Mouse (Mus musculus) urinary bladder, postnatal 14 days (tissue): ENCODE measurements around the gene Pglyrp2.

Experiments used
- DNase-seq: peaks from one replicate; pipeline ENCODE4 v3.0.0; 2021; ENCODE audit warnings: low spot score

Pglyrp2 gene

DNA sequence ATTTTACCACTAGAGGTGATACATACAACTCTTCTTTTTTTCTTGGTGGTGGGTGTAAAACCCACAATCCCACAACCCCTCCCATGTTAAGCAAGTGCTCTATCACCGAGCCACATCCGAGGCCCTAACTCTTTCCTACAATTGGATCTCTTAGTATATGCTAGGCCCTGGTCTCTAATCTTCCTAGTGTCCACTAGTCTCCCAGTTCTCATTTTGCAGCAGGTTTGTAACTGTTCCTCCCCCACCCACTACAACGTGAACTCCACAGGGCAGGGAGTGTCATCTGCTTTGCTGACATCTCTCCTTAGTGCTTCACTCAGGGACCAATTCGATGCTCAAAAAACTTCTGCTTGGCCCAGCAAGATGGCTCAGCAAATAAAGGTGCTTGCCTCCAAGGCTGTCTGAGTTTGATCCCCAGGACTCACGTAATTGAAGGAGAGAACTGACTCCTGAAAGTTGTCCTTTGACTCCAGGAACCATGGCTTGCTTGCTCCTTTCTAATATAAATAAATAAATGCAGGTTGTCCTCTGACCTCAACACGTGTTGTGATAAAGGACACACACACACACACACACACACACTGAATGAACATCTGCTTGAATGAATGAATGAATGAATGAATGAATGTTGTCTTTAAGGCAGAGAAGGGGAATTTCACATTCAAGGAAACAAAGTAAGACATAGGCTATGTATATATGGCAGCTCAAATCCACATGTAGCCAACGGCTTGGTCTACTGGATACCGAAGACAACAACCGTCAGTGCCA lies 21.8 kb downstream of the Pglyrp2 start:
- no peak for DNase-seq

DNA sequence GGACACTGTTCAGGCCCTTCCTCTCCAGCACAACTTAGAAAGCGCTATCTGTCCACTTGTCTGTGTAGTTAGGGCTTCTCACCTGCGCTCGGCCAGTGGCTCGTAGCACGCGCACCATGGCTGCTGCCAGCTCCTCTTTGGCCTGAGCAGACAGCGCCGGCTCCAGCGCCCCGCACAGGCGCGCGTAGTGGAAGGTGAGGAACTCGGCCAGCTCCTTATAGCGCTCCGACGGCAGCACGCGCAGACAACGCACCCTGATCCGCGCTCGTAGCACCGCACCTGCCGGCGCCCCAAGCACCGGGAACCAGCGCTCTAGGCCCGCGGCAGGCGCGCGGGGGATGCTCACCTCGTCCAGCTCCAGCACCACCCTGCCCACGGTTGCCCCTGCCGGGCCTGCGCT lies 27.7 kb downstream of the Pglyrp2 start:
- DNase-seq, result no peak

DNA sequence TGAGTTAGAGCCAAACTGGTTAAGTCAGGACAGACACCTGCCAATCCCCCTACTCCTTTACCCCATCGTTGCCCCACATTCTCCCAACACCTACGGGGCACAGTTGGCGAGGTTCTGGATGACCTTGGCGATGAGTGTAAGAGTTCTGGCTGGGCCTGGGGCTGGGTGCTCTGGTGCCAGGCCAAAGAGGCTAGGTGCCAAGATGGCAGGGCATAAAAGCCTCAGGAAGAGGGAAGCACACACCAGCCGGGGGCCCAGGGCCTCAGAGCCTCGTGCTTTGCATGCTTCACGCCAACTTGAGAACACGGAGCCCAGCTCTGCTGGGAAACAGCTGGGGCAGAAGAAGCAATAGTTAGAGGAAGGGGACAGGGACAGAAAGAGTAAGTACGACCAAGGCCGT lies 30.0 kb downstream of the Pglyrp2 start:
- no peak for DNase-seq

DNA sequence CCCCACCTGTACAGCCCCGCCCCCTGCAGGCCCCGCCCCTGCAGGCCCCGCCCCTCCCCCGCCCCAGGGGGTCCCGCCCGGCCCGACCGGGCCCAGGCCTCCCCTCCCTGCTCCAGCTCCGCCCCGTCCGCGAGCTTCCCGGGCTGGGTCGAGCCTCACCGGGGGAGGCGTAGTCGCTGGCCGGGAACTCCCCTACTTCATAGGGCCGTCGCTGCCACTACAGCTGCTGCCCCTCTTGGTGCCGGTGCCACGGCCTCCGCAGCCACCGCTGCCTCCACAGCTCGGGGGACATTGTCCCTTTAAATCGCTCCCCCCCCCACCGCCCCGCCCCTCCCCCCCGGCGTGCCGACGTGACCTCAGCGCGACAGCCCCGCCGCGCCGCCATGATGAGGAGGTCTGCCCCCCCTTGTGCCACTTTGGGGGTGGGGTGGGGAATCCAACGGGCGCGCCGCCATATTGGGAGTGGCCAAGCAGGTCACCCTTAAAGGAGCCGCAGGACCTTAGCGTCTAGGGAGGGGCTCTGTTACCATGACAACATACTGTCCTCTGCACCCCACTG lies 34.8 kb downstream of the Pglyrp2 start, which contains the start of gene Wiz:
TSS of gene Wiz (minus strand) at position 339 of the 559 bp plus-strand sequence.
- DNase-seq, result peak; percentile 95

DNA sequence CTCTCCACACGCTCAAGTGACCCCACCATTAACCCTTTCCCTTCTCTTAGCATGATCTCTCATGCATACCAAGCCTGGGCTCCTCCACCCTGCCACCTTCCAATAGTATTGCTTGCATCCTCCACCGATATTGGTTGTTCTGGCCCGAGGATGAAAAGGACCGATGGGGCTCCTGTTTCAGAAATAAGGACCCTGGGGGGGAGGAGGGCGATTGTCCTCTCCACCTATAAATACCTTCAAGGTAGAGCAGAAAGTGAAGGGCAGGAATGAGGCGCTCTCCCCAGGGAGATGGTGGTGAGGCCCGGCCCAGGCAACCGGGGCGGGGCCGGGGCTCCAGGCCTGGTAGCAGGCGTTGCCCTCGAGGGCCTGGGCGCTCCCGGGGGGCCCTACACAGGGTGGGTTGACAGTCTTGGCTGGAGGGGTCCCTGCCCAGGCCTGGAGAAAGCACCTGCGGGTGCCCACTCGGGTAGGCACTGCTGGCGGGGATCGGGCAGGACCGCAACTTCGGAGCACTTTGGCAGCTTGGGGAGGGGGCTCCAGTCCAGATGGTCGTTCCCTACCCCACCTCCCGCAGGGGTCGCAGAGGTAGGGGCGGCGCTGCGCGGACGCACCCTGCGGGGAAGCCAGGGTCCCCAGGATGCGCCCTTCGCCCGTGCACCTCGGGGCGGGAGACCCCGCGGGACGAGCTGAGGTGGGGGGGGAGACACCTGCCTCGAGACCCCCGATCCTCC lies 35.4 kb downstream of the Pglyrp2 start:
- peak; percentile 31 for DNase-seq

DNA sequence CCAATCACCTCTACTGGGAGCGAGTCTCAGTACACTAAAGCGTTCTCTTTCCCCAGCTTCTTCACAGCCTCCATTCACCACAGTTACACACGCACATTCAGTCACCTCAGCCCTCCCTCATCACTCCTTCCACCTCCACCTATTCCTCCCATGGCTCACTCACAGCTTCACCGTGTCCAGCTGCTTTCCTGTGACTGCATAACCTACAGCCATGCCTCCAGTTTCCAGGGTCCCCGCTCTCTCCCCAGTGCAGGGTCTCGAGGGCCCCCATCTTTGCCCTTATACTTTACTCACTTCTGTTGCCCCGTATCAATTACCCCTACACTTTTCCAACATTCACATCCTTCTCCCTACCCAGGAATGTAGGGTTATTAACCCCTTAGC lies 36.0 kb downstream of the Pglyrp2 start:
- no peak for DNase-seq

DNA sequence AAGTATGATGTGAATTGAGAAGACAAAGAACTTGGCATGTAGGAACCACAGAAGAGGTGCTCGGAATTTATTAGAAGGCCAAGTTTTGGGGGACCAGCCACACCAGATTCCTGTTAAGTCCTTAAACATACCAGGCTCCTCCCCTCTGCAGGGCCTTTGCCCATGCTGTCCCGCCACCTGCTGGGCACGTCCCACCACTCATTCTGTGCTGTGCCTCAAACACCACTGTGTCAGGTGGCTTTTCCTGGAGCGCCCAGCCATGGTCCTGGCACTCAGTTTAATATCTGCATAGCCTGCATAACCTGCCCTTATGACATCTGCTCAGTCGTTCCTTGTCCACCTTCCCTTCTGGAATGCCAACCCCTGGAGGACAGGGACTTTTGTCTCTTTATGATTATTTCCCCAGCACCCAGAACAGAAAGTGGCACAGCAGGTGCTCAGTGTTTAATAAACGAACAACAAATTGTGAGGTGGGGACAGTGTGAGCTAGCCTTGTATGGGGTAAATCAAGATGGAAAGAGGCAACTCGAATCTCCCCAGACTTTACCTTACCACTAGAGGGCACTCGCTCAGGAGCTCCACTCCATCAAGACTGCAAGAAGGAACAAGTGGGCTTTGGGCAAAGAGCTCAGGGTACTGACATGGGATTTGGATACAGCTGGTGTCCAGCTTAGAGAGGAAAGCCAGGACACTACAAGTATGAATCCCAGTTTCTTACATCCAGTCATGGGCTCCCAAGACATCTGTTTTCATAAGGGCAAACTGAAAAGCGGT lies 37.1 kb downstream of the Pglyrp2 start:
- DNase-seq, result peak; percentile 34

DNA sequence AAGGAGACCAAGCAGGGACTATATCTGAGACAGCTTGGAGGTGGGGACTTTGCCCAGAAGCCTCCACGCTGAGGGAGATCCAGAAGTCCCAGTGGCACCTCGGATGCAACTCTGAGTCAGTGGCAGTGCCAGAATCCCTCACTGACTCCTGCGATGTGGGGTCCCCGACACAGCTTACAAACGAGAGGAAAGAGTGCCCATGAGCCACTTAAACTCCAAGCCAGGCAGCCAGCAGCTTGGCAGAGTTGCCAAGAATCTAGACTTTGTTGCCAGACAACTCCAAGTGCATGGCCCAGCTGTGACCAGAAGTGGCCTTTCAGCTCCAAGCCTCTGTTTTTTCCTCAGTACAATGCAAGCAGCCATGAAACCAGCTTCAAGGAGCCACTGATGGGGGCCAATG lies 40.3 kb downstream of the Pglyrp2 start:
- DNase-seq, result no peak

DNA sequence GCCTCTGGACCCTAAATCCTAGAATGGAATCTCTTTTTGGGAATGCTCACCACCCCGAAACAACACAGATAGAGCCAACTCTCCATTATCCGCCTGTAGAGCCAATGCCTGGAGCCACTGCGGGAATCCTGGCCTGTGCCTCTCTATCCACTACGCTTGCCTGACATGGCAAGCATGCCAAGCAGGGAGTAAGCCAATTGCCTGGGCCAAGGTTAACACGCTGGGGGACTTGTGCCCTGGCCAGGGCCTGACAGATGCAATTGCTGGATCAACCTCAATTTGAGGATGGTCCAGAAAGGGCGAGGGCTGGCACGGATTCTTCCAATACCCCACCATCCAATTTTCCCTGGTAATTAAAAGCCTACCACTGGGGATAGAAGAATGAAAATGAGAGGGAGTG lies 41.4 kb downstream of the Pglyrp2 start:
- DNase-seq, result no peak

DNA sequence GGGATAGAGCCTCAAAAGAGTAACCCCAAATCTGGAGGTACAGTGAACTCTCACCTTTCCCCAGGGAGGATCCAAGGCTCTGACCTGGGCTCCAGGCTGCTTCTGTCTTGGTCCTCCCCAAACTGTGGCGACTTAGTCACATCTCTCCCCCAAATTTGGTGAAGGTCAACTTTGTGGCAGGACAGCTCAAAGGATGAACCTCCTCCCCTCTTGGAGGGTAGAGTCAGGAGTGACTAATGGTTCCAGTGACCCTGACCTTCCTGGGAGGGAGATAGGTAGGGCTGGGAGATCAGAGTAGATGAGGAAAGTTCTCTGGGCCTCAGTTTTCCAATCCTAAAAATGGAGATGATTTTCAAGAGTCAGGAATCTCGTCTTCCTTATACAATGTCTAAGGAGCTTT lies 45.2 kb downstream of the Pglyrp2 start:
- no peak for DNase-seq

DNA sequence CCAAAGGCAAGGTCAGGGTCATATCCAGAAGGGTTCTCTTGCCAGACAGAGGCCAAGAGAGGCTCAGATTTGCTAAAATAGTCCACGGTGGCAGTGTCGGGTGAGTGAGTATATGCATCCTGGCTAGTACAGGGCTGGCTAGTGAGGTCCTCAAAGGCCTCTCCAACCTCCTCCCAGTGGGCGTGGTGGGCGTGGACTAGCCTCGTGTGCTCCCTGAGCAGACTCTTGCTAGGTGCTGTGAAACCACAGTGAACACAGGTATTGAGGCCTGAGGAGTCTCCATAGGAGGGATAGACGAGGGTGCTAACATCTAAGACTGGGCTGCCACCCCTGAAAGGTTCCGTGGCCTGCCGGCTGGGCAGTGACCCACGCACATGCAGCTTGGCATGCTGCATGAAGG lies 46.8 kb downstream of the Pglyrp2 start:
- DNase-seq, result no peak

DNA sequence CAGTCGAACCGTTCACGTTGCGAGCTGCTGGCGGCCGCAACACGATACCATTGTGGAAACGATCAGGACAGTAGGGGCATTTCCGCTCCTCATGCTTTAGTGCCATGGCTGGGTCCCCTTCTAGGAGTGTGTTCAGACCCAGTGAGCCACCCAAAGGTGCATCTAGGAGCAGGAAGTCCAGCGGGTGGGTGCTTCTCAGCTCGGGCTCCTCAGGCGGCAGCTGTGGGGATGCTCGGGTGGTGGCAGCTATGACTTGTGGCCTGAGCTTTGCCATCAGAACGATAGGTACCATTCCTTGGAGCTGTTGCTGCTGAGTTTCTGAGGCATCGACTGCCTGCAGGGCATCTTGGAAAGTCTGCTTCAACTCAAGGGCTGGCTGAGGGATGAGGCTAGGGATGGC lies 47.5 kb downstream of the Pglyrp2 start:
- no peak for DNase-seq

DNA sequence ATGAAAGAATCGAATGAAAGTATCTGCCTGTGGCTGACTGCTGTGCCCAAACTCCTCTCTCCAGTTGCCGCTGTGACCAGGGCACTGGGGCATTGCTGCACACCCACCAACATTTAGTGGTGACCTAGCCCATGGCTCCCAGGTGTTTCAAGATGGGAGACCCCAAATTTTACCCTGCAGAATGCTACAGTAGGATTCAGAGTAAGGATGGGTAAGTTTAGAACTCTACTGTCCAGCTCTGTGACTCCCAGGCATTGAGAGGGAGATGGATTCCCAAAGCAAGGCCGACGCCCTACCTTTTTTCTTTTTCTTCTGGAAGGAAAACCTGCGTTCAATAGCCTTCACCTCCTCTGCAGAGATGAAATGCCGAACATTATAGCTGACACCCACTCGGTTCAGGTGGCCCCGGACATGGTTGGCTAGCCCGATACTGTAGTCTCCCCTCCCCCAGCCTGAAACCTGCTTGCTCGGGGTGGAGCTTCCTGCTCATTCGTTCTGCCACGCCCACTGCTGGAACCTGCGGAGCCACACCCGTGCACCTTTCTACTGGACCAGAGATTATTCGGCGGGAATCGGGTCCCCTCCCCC lies 54.9 kb downstream of the Pglyrp2 start:
- no peak for DNase-seq

DNA sequence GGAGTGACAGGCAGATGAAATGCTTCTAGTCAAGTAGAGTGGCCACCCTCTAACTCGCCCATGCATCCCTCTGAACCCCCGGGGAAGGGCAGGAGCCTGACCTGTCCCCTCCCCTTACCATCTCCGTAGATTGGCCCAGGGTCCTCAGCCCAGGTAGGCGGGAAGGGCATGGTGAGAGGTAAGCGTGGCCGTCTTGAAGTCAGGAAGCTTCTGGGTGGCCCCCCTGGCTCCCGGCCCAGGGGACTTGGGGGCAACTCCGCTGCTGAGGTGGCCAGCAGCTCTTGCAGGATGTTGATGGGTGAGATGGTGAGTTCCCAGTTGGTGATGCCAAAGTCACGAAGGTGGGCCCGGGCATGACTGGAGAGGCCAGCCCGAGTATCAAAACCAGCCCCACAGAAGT lies 56.3 kb downstream of the Pglyrp2 start:
- DNase-seq, result no peak

DNA sequence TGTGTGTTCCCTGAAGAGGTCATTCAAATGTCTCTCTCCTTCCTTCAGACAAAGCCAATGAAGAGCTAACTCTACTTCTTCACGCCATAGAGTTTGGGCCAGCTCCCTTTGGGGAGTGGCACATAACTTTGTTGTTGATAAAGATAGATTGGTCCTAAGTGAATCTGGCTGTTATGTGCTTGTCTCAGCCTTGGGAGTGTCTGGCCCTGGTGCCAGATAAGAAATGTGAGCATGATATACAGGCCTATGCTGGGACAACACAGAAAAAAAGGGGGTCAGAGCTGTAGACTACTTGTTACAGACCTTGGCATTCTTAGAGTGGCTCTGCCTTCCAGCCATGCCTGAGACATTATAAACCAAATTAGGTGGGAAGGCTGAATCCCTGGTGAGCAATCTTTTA lies 58.7 kb downstream of the Pglyrp2 start:
- no peak for DNase-seq

DNA sequence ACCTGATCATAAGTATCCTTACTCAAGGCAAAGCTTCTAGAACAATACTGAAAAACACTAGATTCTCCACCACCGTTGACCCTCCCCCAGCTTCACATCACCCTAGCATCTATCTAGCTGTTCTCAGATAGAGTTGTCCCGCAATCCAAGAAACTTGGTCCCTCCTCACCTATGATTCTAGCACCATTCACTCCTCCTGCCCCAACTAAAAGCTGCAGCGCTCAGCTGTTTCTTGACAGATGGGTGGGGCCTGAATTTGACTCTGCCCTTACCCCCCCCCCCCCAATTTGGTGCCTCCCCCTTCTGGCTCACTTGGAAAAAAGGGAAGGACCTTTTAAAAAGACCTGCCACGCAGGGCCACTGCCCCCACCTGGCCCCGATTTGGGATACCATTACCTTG lies 59.1 kb downstream of the Pglyrp2 start:
- no peak for DNase-seq

DNA sequence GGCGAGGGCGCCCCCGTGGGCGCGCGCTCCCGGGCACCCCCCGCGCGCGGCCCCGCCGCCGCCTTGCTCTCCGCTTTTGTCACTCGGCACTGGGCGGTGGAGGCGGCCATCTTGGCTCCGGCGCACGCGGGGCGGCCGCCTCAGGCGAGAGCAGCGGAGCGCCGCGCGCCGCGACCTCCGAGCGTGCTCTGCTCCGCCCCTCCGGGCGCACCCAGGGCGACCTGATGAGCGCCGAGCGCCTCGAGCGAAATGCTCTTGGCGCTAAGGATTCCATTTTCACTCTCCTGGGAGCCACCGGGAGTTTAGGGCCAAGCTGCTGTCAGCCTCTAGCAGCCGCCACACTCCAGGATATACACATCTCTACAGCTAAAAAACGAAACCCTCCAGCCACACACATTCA lies 59.6 kb downstream of the Pglyrp2 start:
- DNase-seq, result peak; percentile 89

DNA sequence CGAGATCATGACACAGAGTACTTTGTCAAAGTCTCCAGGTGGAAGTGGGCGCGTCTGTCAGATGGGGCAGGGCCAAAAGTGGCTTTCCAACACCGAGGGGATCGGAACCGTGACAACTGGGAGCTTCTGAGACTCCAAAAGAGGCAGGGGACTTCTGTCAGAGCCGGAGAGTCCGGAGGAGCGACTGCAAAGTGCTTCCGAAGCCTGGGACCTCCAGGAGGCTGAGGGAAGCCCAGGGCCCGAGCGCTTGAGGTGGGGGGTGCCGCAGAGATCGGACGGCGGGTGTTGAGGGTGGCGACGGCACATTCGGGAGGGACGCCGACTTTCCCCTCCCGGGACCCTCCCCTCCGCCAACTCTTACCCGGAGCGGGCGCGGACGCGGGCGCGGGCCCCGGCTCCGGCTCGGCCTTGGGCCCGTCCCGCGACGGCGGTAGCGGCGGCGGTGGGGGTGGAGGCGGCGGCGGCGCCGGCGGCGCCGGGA lies 60.1 kb downstream of the Pglyrp2 start:
- DNase-seq, result no peak

DNA sequence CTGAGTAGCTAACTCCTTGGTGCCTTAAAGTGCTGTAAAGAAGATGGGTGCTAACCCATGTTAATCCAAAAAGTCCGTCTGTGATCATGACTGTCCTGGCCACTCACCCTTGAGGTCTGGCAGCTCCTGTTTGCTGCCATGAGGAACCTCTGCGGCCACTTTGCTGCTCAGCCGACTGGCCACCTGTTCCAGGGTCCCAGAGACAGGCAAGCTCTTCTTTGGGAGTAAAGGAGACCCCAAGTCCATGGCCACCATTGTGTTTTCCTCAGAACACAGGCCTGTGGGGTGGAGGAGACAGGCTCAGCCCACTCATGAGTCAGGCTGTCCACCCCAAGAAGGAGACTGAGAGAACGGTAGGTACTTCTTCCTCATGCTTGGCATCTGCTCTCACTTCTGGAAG lies 61.3 kb downstream of the Pglyrp2 start:
- DNase-seq, result no peak
